ENCODE assay signal across 17 mouse cellular contexts in the genomic region with DNA sequence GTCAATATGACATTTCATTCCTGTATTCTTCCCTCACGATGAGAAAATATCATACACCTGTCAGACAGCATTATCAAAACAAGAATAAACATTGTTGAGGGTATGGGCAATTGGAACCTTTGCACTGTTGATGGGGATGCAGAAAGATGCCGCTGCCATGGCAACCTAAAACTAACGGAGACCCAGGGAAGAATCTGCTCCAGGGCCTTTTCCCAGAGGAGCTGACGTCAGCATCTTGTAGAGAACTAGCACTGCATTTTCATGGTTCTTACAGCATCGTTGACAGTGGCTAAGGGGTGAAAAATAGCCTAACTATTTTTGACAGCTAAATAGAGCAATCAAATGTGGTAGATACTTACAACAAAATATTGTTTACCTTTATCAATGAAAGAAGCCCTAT. TPM values are rescaled to one million over a fixed set of nuclear protein-coding genes. Genes with fewer than 3 reads are reported as not detected.
DNase-seq lines count a peak whose midpoint lies in the region; ATAC-seq and TF ChIP-seq lines count a peak whose summit lies in the region.
"Had no signal": no experiment of that assay in that cellular context is flagged by ENCODE, and none has a peak within 500 bp of the region (broad histone marks: within the 10 kb centered on the region; RNA-seq: fewer than 3 reads in every experiment).

No protein-coding gene starts in this region.

- H3K9me3 ChIP-seq in hindbrain, embryonic 16.5 days (ENCODE audit: control insufficient read depth, low read length) = no peaks in the 10 kb centered on the region
- no peaks in the 10 kb centered on the region for H3K9me3 ChIP-seq in hindbrain, embryonic 11.5 days (ENCODE audit: control insufficient read depth, low read length)
- H3K9me3 ChIP-seq in midbrain, embryonic 15.5 days = no peaks in the 10 kb centered on the region
- H3K9me3 ChIP-seq in midbrain, embryonic 11.5 days (ENCODE audit: control insufficient read depth, low read length) = no peaks in the 10 kb centered on the region
- H3K9me3 ChIP-seq in midbrain, postnatal 0 days (ENCODE audit: low read length) = no peaks in the 10 kb centered on the region
- H3K9me3 ChIP-seq: embryonic facial prominence, embryonic 10.5 days; embryonic facial prominence, embryonic 13.5 days; forebrain, embryonic 12.5 days; heart, embryonic 12.5 days; heart, embryonic 15.5 days; hindbrain, embryonic 12.5 days; hindbrain, embryonic 15.5 days had no signal

- H3K27me3 ChIP-seq in hindbrain, embryonic 16.5 days (replicated peaks; ENCODE audit: control insufficient read depth, insufficient read depth, low read length) = peaks cover 6% of the 10 kb centered on the region; the same call in 1 of the 2 replicates
- H3K27me3 ChIP-seq in hindbrain, embryonic 11.5 days (ENCODE audit: control insufficient read depth, insufficient read depth, low read length) = peaks cover 8% of the 10 kb centered on the region; the same call in 1 of the 2 replicates
- peaks cover 5% of the 10 kb centered on the region; the same call in 1 of the 2 replicates for H3K27me3 ChIP-seq in midbrain, embryonic 15.5 days (replicated peaks)
- peaks cover 3% of the 10 kb centered on the region; the same call in 1 of the 2 replicates for H3K27me3 ChIP-seq in midbrain, embryonic 11.5 days (ENCODE audit: control insufficient read depth, insufficient read depth, low read length)
- H3K27me3 ChIP-seq in midbrain, postnatal 0 days (ENCODE audit: insufficient read depth, low read length) = no peaks in the 10 kb centered on the region
- H3K27me3 ChIP-seq: heart, embryonic 12.5 days; heart, embryonic 15.5 days had no signal

- H3K9ac ChIP-seq in hindbrain, embryonic 16.5 days (ENCODE audit: low read depth, low read length) = no peak overlapping the region
- H3K9ac ChIP-seq in hindbrain, embryonic 11.5 days (ENCODE audit: low read depth, low read length) = no peak overlapping the region
- no peak overlapping the region for H3K9ac ChIP-seq in midbrain, embryonic 15.5 days
- no peak overlapping the region for H3K9ac ChIP-seq in midbrain, embryonic 11.5 days (ENCODE audit: low read length)
- no peak overlapping the region for H3K9ac ChIP-seq in midbrain, postnatal 0 days (replicated peaks; ENCODE audit: low read length, poor library complexity, severe bottlenecking)
- H3K9ac ChIP-seq: embryonic facial prominence, embryonic 13.5 days; forebrain, embryonic 12.5 days; forebrain, postnatal 0 days; heart, embryonic 12.5 days; heart, embryonic 15.5 days; hindbrain, embryonic 12.5 days; hindbrain, embryonic 15.5 days had no signal

- H3K4me1 ChIP-seq in hindbrain, embryonic 16.5 days (ENCODE audit: control insufficient read depth, insufficient read depth, low read depth, low read length) = peaks cover 6% of the 10 kb centered on the region
- peaks cover 5% of the 10 kb centered on the region; the same call in 1 of the 2 replicates for H3K4me1 ChIP-seq in hindbrain, embryonic 11.5 days (replicated peaks; ENCODE audit: control insufficient read depth, insufficient read depth, low read length)
- H3K4me1 ChIP-seq in midbrain, embryonic 15.5 days = peaks cover 15% of the 10 kb centered on the region
- no peaks in the 10 kb centered on the region; the same call in 1 of the 2 replicates for H3K4me1 ChIP-seq in midbrain, embryonic 11.5 days (ENCODE audit: control insufficient read depth, insufficient read depth, low read length)
- peaks cover 10% of the 10 kb centered on the region; the same call in 1 of the 2 replicates for H3K4me1 ChIP-seq in midbrain, postnatal 0 days (ENCODE audit: insufficient read depth, low read length)

- no peak for TF ChIP-seq CTCF in brain, embryonic 14.5 days (IDR thresholded peaks at IDR 0.05; ENCODE audit: borderline replicate concordance, extremely low read depth, insufficient read depth, insufficient read length)
- no peak for TF ChIP-seq CTCF in midbrain, postnatal 0 days (IDR thresholded peaks at IDR 0.05)

- no peak for TF ChIP-seq POLR2A in brain, embryonic 14.5 days (IDR thresholded peaks at IDR 0.05; ENCODE audit: borderline replicate concordance, extremely low read depth, insufficient read depth, insufficient read length, poor library complexity, severe bottlenecking)

- DNase-seq in hindbrain, embryonic 11.5 days (ENCODE audit: low spot score) = no peak
- no peak for DNase-seq in midbrain, embryonic 11.5 days (ENCODE audit: low spot score, missing footprints)
- peak; percentile 57 for DNase-seq in brain, embryonic 14.5 days (ENCODE audit: low read depth)
- DNase-seq in midbrain, postnatal 0 days (ENCODE audit: low spot score) = peak; percentile 48

- H3K27ac ChIP-seq in hindbrain, embryonic 16.5 days (ENCODE audit: low read depth, low read length) = no peak overlapping the region
- no peak overlapping the region for H3K27ac ChIP-seq in hindbrain, embryonic 11.5 days (ENCODE audit: low read depth, low read length)
- no peak overlapping the region for H3K27ac ChIP-seq in midbrain, embryonic 15.5 days
- H3K27ac ChIP-seq in midbrain, embryonic 11.5 days (ENCODE audit: low read depth, low read length) = no peak overlapping the region
- no peak overlapping the region for H3K27ac ChIP-seq in midbrain, postnatal 0 days (ENCODE audit: low read depth, low read length)
- H3K27ac ChIP-seq: embryonic facial prominence, embryonic 10.5 days; embryonic facial prominence, embryonic 13.5 days; forebrain, embryonic 12.5 days; gastrocnemius, adult 2 months; heart, embryonic 15.5 days; hindbrain, embryonic 12.5 days; hindbrain, embryonic 15.5 days had no signal

- peak; percentile 13; the same call in 1 of the 2 replicates for ATAC-seq in hindbrain, embryonic 16.5 days
- no peak for ATAC-seq in hindbrain, embryonic 11.5 days (ENCODE audit: low FRiP score)
- ATAC-seq in midbrain, embryonic 15.5 days (replicated peaks) = peak; percentile 48; the same call in 1 of the 2 replicates
- no peak for ATAC-seq in midbrain, embryonic 11.5 days (ENCODE audit: low FRiP score)
- no peak for ATAC-seq in midbrain, postnatal 0 days (ENCODE audit: low FRiP score)

- 32% methylated on average over 5 of the region's 5 CpGs for WGBS in hindbrain, embryonic 16.5 days
- 46% methylated on average over 5 of the region's 5 CpGs for WGBS in hindbrain, embryonic 11.5 days
- 35% methylated on average over 5 of the region's 5 CpGs for WGBS in midbrain, embryonic 15.5 days
- WGBS in midbrain, embryonic 11.5 days = 52% methylated on average over 5 of the region's 5 CpGs
- WGBS in midbrain, postnatal 0 days = 27% methylated on average over 5 of the region's 5 CpGs

- no peak overlapping the region for H3K4me2 ChIP-seq in hindbrain, embryonic 16.5 days (ENCODE audit: low read length)
- H3K4me2 ChIP-seq in hindbrain, embryonic 11.5 days (replicated peaks; ENCODE audit: low read depth, low read length) = no peak overlapping the region
- no peak overlapping the region for H3K4me2 ChIP-seq in midbrain, embryonic 15.5 days
- no peak overlapping the region for H3K4me2 ChIP-seq in midbrain, embryonic 11.5 days
- H3K4me2 ChIP-seq in midbrain, postnatal 0 days (ENCODE audit: low read depth, low read length, poor library complexity, severe bottlenecking) = no peak overlapping the region
- H3K4me2 ChIP-seq: embryonic facial prominence, embryonic 13.5 days; forebrain, embryonic 12.5 days; heart, embryonic 12.5 days; heart, embryonic 15.5 days; hindbrain, embryonic 12.5 days; hindbrain, embryonic 15.5 days had no signal

- H3K4me3 ChIP-seq in hindbrain, embryonic 16.5 days (ENCODE audit: low read length) = no peak overlapping the region
- no peak overlapping the region for H3K4me3 ChIP-seq in hindbrain, embryonic 11.5 days (ENCODE audit: low read depth, low read length)
- no peak overlapping the region for H3K4me3 ChIP-seq in midbrain, embryonic 15.5 days
- no peak overlapping the region for H3K4me3 ChIP-seq in midbrain, embryonic 11.5 days (ENCODE audit: low read depth, low read length)
- H3K4me3 ChIP-seq in midbrain, postnatal 0 days (ENCODE audit: low read depth, low read length) = no peak overlapping the region
- H3K4me3 ChIP-seq: embryonic facial prominence, embryonic 10.5 days; embryonic facial prominence, embryonic 13.5 days; erythroblast, embryonic 14.5 days; forebrain, embryonic 12.5 days; gastrocnemius, adult 2 months; heart, embryonic 12.5 days; heart, embryonic 15.5 days; hindbrain, embryonic 12.5 days; hindbrain, embryonic 15.5 days had no signal

- no peaks in the 10 kb centered on the region for H3K36me3 ChIP-seq in hindbrain, embryonic 16.5 days (ENCODE audit: control insufficient read depth, insufficient read depth, low read length)
- H3K36me3 ChIP-seq in hindbrain, embryonic 11.5 days (ENCODE audit: control insufficient read depth, insufficient read depth, low read length) = no peaks in the 10 kb centered on the region
- no peaks in the 10 kb centered on the region for H3K36me3 ChIP-seq in midbrain, embryonic 15.5 days (replicated peaks)
- no peaks in the 10 kb centered on the region for H3K36me3 ChIP-seq in midbrain, embryonic 11.5 days (ENCODE audit: control insufficient read depth, insufficient read depth, low read length)
- no peaks in the 10 kb centered on the region for H3K36me3 ChIP-seq in midbrain, postnatal 0 days (ENCODE audit: insufficient read depth, low read length)
- H3K36me3 ChIP-seq: embryonic facial prominence, embryonic 10.5 days; embryonic facial prominence, embryonic 13.5 days; forebrain, embryonic 12.5 days; heart, embryonic 12.5 days; heart, embryonic 15.5 days; hindbrain, embryonic 12.5 days; hindbrain, embryonic 15.5 days had no signal

RNA-seq across cellular contexts. Expression of gene Ets1, which starts 45.5 kb away (rescaled TPM):
- polyA plus RNA-seq in hindbrain, embryonic 16.5 days (2015; fragmentation: Nextera tagmentation; extraction: Ambion mirVana) = 15.6 and 22.5 TPM in 2 replicates
- polyA plus RNA-seq in hindbrain, embryonic 11.5 days (2014; fragmentation: Nextera tagmentation; extraction: Ambion mirVana) = 24.3 and 25.2 TPM in 2 replicates
- 18.6 and 20.8 TPM in 2 replicates for polyA plus RNA-seq in midbrain, embryonic 15.5 days (2015; fragmentation: Nextera tagmentation; extraction: Ambion mirVana)
- polyA plus RNA-seq in midbrain, embryonic 11.5 days (2014; fragmentation: Nextera tagmentation; extraction: Ambion mirVana) = 21.7 and 22.9 TPM in 2 replicates
- polyA plus RNA-seq in brain, embryonic 14.5 days (2012; rRNA removed) = 10.6 and 15.8 TPM in 2 replicates
- 10.8 and 16.0 TPM in 2 replicates for total RNA-seq in midbrain, postnatal 0 days (2014; rRNA removed)
- 8.4 and 8.9 TPM in 2 replicates for polyA plus RNA-seq in midbrain, postnatal 0 days (2015; fragmentation: Nextera tagmentation; extraction: Ambion mirVana)

RNA-seq across cellular contexts. Expression of gene Fli1, which starts 47.9 kb away (rescaled TPM):
- polyA plus RNA-seq in hindbrain, embryonic 16.5 days (2015; fragmentation: Nextera tagmentation; extraction: Ambion mirVana) = 6.4 and 8.4 TPM in 2 replicates
- polyA plus RNA-seq in hindbrain, embryonic 11.5 days (2014; fragmentation: Nextera tagmentation; extraction: Ambion mirVana) = 18.6 and 22.2 TPM in 2 replicates
- 7.9 and 8.1 TPM in 2 replicates for polyA plus RNA-seq in midbrain, embryonic 15.5 days (2015; fragmentation: Nextera tagmentation; extraction: Ambion mirVana)
- 12.6 and 12.8 TPM in 2 replicates for polyA plus RNA-seq in midbrain, embryonic 11.5 days (2014; fragmentation: Nextera tagmentation; extraction: Ambion mirVana)
- polyA plus RNA-seq in brain, embryonic 14.5 days (2012; rRNA removed) = 2.5 and 5.3 TPM in 2 replicates
- 8.4 and 9.1 TPM in 2 replicates for total RNA-seq in midbrain, postnatal 0 days (2014; rRNA removed)
- 5.5 and 5.9 TPM in 2 replicates for polyA plus RNA-seq in midbrain, postnatal 0 days (2015; fragmentation: Nextera tagmentation; extraction: Ambion mirVana)
- polyA plus RNA-seq: C2C12 had no signal

Comparison
In these comparisons a context has a peak if more than half of its experiments do, and no peak if none do; other contexts are left out.
1. ATAC-seq: peak in hindbrain, embryonic 16.5 days (single experiment) and midbrain, embryonic 15.5 days (single experiment); none in hindbrain, embryonic 11.5 days (single experiment), midbrain, embryonic 11.5 days (single experiment) and midbrain, postnatal 0 days (single experiment).
2. DNase-seq: peak in brain, embryonic 14.5 days (single experiment) and midbrain, postnatal 0 days (single experiment); none in hindbrain, embryonic 11.5 days (single experiment) and midbrain, embryonic 11.5 days (single experiment).